Mouse (Mus musculus) MEL (cell line): ENCODE measurements around the gene Zfp941. TPM values are rescaled to one million over a fixed set of nuclear protein-coding genes. Genes with fewer than 3 reads are reported as not detected.

Experiments used
- DNase-seq: peaks from one replicate; pipeline ENCODE4 v3.0.0; 2011; ENCODE audit warnings: low read depth, low spot score
- H3K27ac ChIP-seq: 2 replicates; pipeline ENCODE4 v1.5.1; 2012; ENCODE audit warnings: low read depth, mild to moderate bottlenecking, control low read depth, low read length, moderate library complexity; ENCODE audit not compliant: control insufficient read depth
- H3K27me3 ChIP-seq, 2 experiments: fragments of 150-350 bp in 1 of 2; sonication (generic) in 1 of 2; 2 replicates each; pipeline ENCODE4 v1.6.1; 2012; ENCODE audit warnings: low read length in 2 of 2, mild to moderate bottlenecking in 2 of 2, improper control_type of control experiment in 1 of 2, moderate library complexity in 1 of 2; ENCODE audit not compliant: insufficient read depth in 2 of 2, control insufficient read depth in 1 of 2
- H3K36me3 ChIP-seq, 2 experiments: 2 replicates each; pipeline ENCODE4 v1.6.1; 2012 to 2014; ENCODE audit warnings: low read length in 2 of 2, improper control_type of control experiment in 1 of 2, inconsistent platforms in 1 of 2, mild to moderate bottlenecking in 1 of 2; ENCODE audit not compliant: insufficient read depth in 2 of 2, control insufficient read depth in 1 of 2
- H3K4me1 ChIP-seq, 2 experiments: fragments of 150-350 bp in 1 of 2; sonication (generic) in 1 of 2; 2 replicates each; pipeline ENCODE4 v1.6.1; 2012; ENCODE audit warnings: low read length in 2 of 2, improper control_type of control experiment in 1 of 2, mild to moderate bottlenecking in 1 of 2; ENCODE audit not compliant: insufficient read depth in 2 of 2, control insufficient read depth in 1 of 2
- H3K4me3 ChIP-seq, 2 experiments: fragments of 150-350 bp in 1 of 2; sonication (generic) in 1 of 2; 2 replicates each; pipeline ENCODE4 v1.5.1; 2012; ENCODE audit warnings: low read depth in 2 of 2, low read length in 2 of 2, mild to moderate bottlenecking in 2 of 2, moderate library complexity in 2 of 2, control low read depth in 1 of 2, improper control_type of control experiment in 1 of 2; ENCODE audit not compliant: control insufficient read depth in 1 of 2, insufficient read depth in 1 of 2
- H3K79me2 ChIP-seq: 2 replicates; pipeline ENCODE4 v1.6.1; 2012; ENCODE audit warnings: mild to moderate bottlenecking, low read length, moderate library complexity; ENCODE audit not compliant: control insufficient read depth, poor library complexity, insufficient read depth
- H3K9ac ChIP-seq: 2 replicates; pipeline ENCODE4 v1.6.1; 2012; ENCODE audit warnings: low read depth, mild to moderate bottlenecking, control low read depth, low read length, moderate library complexity; ENCODE audit not compliant: control insufficient read depth, poor library complexity, severe bottlenecking
- H3K9me3 ChIP-seq: fragments of 150-350 bp; sonication (generic); replicated peaks from 2 replicates; pipeline ENCODE4 v1.6.1; 2012; ENCODE audit warnings: mild to moderate bottlenecking, low read length, improper control_type of control experiment, moderate library complexity; ENCODE audit not compliant: insufficient read depth
- BHLHE40 ChIP-seq: IDR thresholded peaks from 2 replicates; pipeline ENCODE4 v1.6.1; 2012; ENCODE audit warnings: low read depth, mild to moderate bottlenecking, inconsistent platforms, low read length, improper control_type of control experiment, borderline replicate concordance
- CHD1 ChIP-seq: IDR thresholded peaks from 2 replicates; pipeline ENCODE4 v1.6.1; 2012; ENCODE audit warnings: low read depth, mild to moderate bottlenecking, inconsistent platforms, low read length, improper control_type of control experiment
- CTCF ChIP-seq, 3 experiments: IDR thresholded peaks in 2 of 3; conservative IDR thresholded peaks in 1 of 3; 2 replicates each; pipeline ENCODE4 v1.5.1; 2011 to 2012; ENCODE audit warnings: low read length in 3 of 3, low read depth in 2 of 3, mild to moderate bottlenecking in 2 of 3, improper control_type of control experiment in 1 of 3, inconsistent platforms in 1 of 3, mixed read lengths in 1 of 3, moderate library complexity in 1 of 3; ENCODE audit not compliant: control insufficient read depth in 1 of 3, insufficient read depth in 1 of 3, poor library complexity in 1 of 3, severe bottlenecking in 1 of 3
- GABPA ChIP-seq: IDR thresholded peaks from 2 replicates; pipeline ENCODE4 v1.6.1; 2012; ENCODE audit warnings: low read depth, mild to moderate bottlenecking, inconsistent platforms, low read length, improper control_type of control experiment, moderate library complexity
- HCFC1 ChIP-seq: IDR thresholded peaks from 2 replicates; pipeline ENCODE4 v1.6.1; 2012; ENCODE audit warnings: low read depth, mild to moderate bottlenecking, inconsistent platforms, low read length, improper control_type of control experiment, moderate library complexity
- KAT2A ChIP-seq: conservative IDR thresholded peaks from 2 replicates; pipeline ENCODE4 v1.6.1; 2012; ENCODE audit warnings: low read depth, low read length, improper control_type of control experiment, inconsistent platforms
- MAZ ChIP-seq: IDR thresholded peaks from 2 replicates; pipeline ENCODE4 v1.6.1; 2012; ENCODE audit warnings: low read depth, mild to moderate bottlenecking, inconsistent platforms, low read length, improper control_type of control experiment
- MEF2A ChIP-seq: IDR thresholded peaks from 2 replicates; pipeline ENCODE4 v1.6.1; 2014; ENCODE audit warnings: low read depth, mild to moderate bottlenecking, inconsistent platforms, low read length, improper control_type of control experiment; ENCODE audit not compliant: poor library complexity, insufficient replicate concordance, severe bottlenecking; ENCODE audit errors: extremely low read depth
- MYB ChIP-seq: IDR thresholded peaks from 2 replicates; pipeline ENCODE4 v1.6.1; 2011; ENCODE audit warnings: mild to moderate bottlenecking, low read depth, low read length, improper control_type of control experiment
- MYC ChIP-seq: IDR thresholded peaks from 2 replicates; pipeline ENCODE4 v1.6.1; 2011; ENCODE audit warnings: low read depth, mild to moderate bottlenecking, low read length, improper control_type of control experiment, moderate library complexity
- NELFE ChIP-seq: IDR thresholded peaks from 2 replicates; pipeline ENCODE4 v1.6.1; 2011; ENCODE audit warnings: low read depth, low read length, improper control_type of control experiment
- NRF1 ChIP-seq: IDR thresholded peaks from 2 replicates; pipeline ENCODE4 v1.6.1; 2014; ENCODE audit warnings: low read depth, mild to moderate bottlenecking, inconsistent platforms, low read length, improper control_type of control experiment, moderate library complexity; ENCODE audit not compliant: poor library complexity, insufficient read depth, severe bottlenecking
- POLR2AphosphoS5 ChIP-seq: IDR thresholded peaks from 2 replicates; pipeline ENCODE4 v1.6.1; 2012; ENCODE audit warnings: low read depth, borderline replicate concordance, mild to moderate bottlenecking, inconsistent platforms, low read length, moderate library complexity, mixed read lengths
- SIN3A ChIP-seq: IDR thresholded peaks from 2 replicates; pipeline ENCODE4 v1.6.1; 2012; ENCODE audit warnings: low read length, improper control_type of control experiment, inconsistent platforms
- SMC3 ChIP-seq: IDR thresholded peaks from 2 replicates; pipeline ENCODE4 v1.6.1; 2011; ENCODE audit warnings: low read depth, low read length, improper control_type of control experiment
- TBP ChIP-seq: IDR thresholded peaks from 2 replicates; pipeline ENCODE4 v1.8.0; 2011; ENCODE audit warnings: low read depth, low read length, improper control_type of control experiment
- UBTF ChIP-seq: IDR thresholded peaks from 2 replicates; pipeline ENCODE4 v1.6.1; 2012; ENCODE audit warnings: low read depth, mild to moderate bottlenecking, inconsistent platforms, low read length, improper control_type of control experiment, moderate library complexity, borderline replicate concordance; ENCODE audit not compliant: insufficient read depth
- USF2 ChIP-seq, 2 experiments: IDR thresholded peaks; 2 replicates each; pipeline ENCODE4 v1.6.1; 2011 to 2012; ENCODE audit warnings: improper control_type of control experiment in 2 of 2, low read length in 2 of 2, borderline replicate concordance in 1 of 2, inconsistent platforms in 1 of 2, low read depth in 1 of 2, mild to moderate bottlenecking in 1 of 2; ENCODE audit not compliant: insufficient read depth in 1 of 2
- ZMIZ1 ChIP-seq: IDR thresholded peaks from 2 replicates; pipeline ENCODE4 v1.6.1; 2012; ENCODE audit warnings: low read depth, mild to moderate bottlenecking, inconsistent platforms, low read length, improper control_type of control experiment, moderate library complexity
- ZNF384 ChIP-seq: IDR thresholded peaks from 2 replicates; pipeline ENCODE4 v1.6.1; 2012; ENCODE audit warnings: low read depth, mild to moderate bottlenecking, inconsistent platforms, low read length, improper control_type of control experiment
- polyA plus RNA-seq, 2 experiments: library from polyadenylated mRNA; stranded (reverse) in 1 of 2; unstranded in 1 of 2; fragments of >175 nt in 1 of 2; fragments of >200 nt in 1 of 2; gene quantifications; 2 replicates each; pipeline versions ENCODE4 v1.2.1 to v1.2.4; 2012; ENCODE audit warnings: low replicate concordance in 2 of 2, low read depth in 1 of 2; ENCODE audit not compliant: insufficient read length in 2 of 2, insufficient read depth in 1 of 2, missing spikeins in 1 of 2
- total RNA-seq: library from RNA; depleted of rRNA; stranded (reverse); fragments of 300-350 nt; gene quantifications from 2 replicates; pipeline ENCODE4 v1.2.3, GENCODE M21; 2012

Gene Zfp941
- total and polyA plus RNA-seq, 3 experiments, result not detected

DNA sequence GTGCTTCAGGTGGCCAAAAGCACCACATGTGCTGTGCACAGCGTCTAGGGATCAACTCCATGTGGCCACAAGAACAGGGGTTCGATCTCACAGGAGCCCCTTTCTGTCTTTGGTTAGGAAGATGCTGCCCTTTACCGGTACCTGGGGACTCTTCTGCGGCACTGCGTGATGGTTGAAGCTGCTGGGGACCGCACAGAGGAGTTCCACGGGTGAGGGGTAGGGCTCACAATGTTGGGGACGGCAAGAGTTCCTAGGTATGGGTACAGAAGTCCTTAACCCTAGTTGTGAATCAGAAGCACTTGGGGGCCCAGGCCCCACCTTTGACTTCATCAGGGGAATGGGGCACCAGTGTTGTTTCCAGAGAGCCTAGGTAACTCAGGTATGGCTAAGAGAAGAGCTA is 36.8 kb upstream of the Zfp941 start:
- DNase-seq, result no peak
- H3K9me3 ChIP-seq, result no peaks in the 10 kb centered on the region
- peaks cover 3 to 19% of the 10 kb centered on the region in 2 experiments; a peak in 3 of 4 replicates for H3K4me1 ChIP-seq
- H3K9ac ChIP-seq, result 0 out of 2 replicates have a peak overlapping the region, but pooled peaks have one; percentile 80
- no peak overlapping the region for H3K27ac ChIP-seq
- TF ChIP-seq KAT2A, result no peak
- no peaks in the 10 kb centered on the region for H3K27me3 ChIP-seq
- H3K4me3 ChIP-seq, result peak overlapping the region in 1 of 2 experiments; percentile 84; a peak in 1 of 4 replicates
- H3K79me2 ChIP-seq, result peaks cover 37% of the 10 kb centered on the region
- peaks cover 3 to 8% of the 10 kb centered on the region in 2 experiments for H3K36me3 ChIP-seq

GRCm38 (mm10) chr7:140857550-140858505 is 35.9 kb upstream of the Zfp941 start, which contains the start of gene Bet1l:
Gene Bet1l (minus strand): TSS chr7:140857577.
- DNase-seq, result peak; percentile 47
- peaks cover 37% of the 10 kb centered on the region for H3K79me2 ChIP-seq
- no peaks in the 10 kb centered on the region for H3K9me3 ChIP-seq
- H3K4me3 ChIP-seq, result peak within 1 kb of the TSS; percentile 84 to 91
- TF ChIP-seq TBP (0 out of 2 replicates have a peak, but pooled peaks have one; percentile 0), SIN3A (peak; percentile 48), MYB (no peak)
- peaks cover 3 to 19% of the 10 kb centered on the region in 2 experiments; a peak in 3 of 4 replicates for H3K4me1 ChIP-seq
- H3K27me3 ChIP-seq, result no peaks in the 10 kb centered on the region
- peak within 1 kb of the TSS; percentile 89 for H3K27ac ChIP-seq
- H3K36me3 ChIP-seq, result peaks cover 2 to 8% of the 10 kb centered on the region in 2 experiments
- H3K9ac ChIP-seq, result peak within 1 kb of the TSS; percentile 80

GRCm38 (mm10) chr7:140856785-140857549 is 35.0 kb upstream of the Zfp941 start, which contains the start of gene Ric8a:
Gene Ric8a (plus strand): TSS chr7:140856957.
- peak; percentile 90 for DNase-seq
- Histone ChIP-seq H3K4me3 (peak within 1 kb of the TSS; percentile 84 to 91), H3K36me3 (peaks cover 2 to 8% of the 10 kb centered on the region in 2 experiments), H3K9me3 (no peaks in the 10 kb centered on the region), H3K27me3 (no peaks in the 10 kb centered on the region), H3K4me1 (peaks cover 3 to 19% of the 10 kb centered on the region in 2 experiments; a peak in 3 of 4 replicates), H3K27ac (peak within 1 kb of the TSS; percentile 89), H3K9ac (peak within 1 kb of the TSS; percentile 80), H3K79me2 (peaks cover 37% of the 10 kb centered on the region)
- TF ChIP-seq ZNF384, result no peak
- TF ChIP-seq CHD1, result no peak
- TF ChIP-seq MYC, result peak; percentile 56
- TF ChIP-seq USF2 (IDR thresholded peaks at IDR 0.05; ENCODE audit: borderline replicate concordance in 1 of 2, insufficient read depth in 1 of 2, low read depth in 1 of 2, low read length in 2 of 2), result no peak
- no peak for TF ChIP-seq UBTF
- TF ChIP-seq GABPA, result no peak
- no peak for TF ChIP-seq MYB
- TF ChIP-seq CTCF (IDR thresholded peaks at IDR 0.05 in 2 of 3, conservative IDR thresholded peaks at IDR 0.05 in 1 of 3; ENCODE audit: control insufficient read depth in 1 of 3, insufficient read depth in 1 of 3, low read depth in 2 of 3, low read length in 3 of 3, poor library complexity in 1 of 3, severe bottlenecking in 1 of 3), result no peak
- no peak for TF ChIP-seq MEF2A
- no peak for TF ChIP-seq ZMIZ1
- TF ChIP-seq NELFE, result peak; percentile 72
- TF ChIP-seq NRF1, result no peak
- no peak for TF ChIP-seq BHLHE40
- no peak for TF ChIP-seq POLR2AphosphoS5
- no peak for TF ChIP-seq SMC3
- TF ChIP-seq MAZ, result 0 out of 2 replicates have a peak, but pooled peaks have one; percentile 43
- peak; percentile 77 for TF ChIP-seq HCFC1
